Mouse (Mus musculus) urinary bladder, postnatal 36 days (tissue): ENCODE data around the gene Kpna7.
A peak's percentile ranks its signal among the peaks of the same experiment; 100 is the strongest.
"Not testable (repeated sequence)": the region's sequence is repeated elsewhere in the genome, so short reads cannot be mapped to it uniquely, and the experiment has no call there.

Source experiments
- DNase-seq, 2 experiments: peaks; one replicate each; pipeline ENCODE4 v3.0.0; 2022; ENCODE audit warnings: low spot score in 2 of 2, mixed read lengths in 1 of 2

Gene Kpna7

DNA sequence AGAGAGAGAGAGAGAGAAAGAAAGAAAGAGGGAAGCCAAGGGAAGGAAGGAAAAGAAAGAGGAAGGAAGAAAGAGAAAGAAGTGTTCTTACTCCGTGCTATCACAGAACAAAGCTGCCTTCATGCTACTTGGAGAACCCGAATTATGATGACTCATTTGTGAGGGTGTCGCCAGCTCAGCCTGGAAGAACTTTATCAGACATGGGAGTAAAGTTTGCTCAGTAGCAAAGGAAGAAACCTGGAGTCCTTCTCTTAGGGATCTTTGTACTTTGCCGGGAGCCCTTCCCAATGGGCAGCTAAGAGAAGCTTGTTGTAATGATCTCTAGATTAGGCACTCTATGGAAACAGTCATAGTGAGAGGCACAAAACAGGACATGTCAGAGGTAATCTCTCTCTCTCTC is 18.9 kb upstream of the Kpna7 start:
- no peak for DNase-seq

- DNase-seq: not testable (repeated sequence)
These were observed 17.6 kb upstream of the Kpna7 start for GRCm38 (mm10) chr5:145101451-145101850.

GRCm38 (mm10) chr5:145100960-145101359 is 17.1 kb upstream of the Kpna7 start:
- no peak for DNase-seq

- no peak for DNase-seq
These were observed 14.6 kb upstream of the Kpna7 start for GRCm38 (mm10) chr5:145098340-145098821.

- DNase-seq: no peak
These were observed 12.4 kb upstream of the Kpna7 start for GRCm38 (mm10) chr5:145096195-145096594.

GRCm38 (mm10) chr5:145089878-145090277 is 6.0 kb upstream of the Kpna7 start:
- no peak for DNase-seq

DNA sequence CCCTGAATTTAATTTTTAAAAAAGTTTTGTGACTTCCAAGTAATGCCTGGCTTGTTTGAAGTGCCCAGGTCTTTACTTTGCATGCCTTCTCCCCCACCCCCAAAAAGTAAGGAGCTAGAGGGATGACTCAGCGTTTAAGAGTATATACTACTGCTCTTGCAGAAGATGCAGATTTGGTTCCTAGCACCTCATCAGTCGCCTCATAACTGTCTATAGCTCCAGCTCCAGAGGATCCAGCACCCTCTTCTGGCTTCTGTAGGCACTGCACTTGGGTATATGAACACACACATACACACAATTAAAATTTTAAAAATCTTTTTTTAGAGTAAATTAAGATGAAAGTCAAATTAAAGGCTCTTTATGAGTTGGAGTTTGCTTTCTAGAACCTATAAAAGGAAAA is 4.4 kb upstream of the Kpna7 start:
- no peak for DNase-seq

GRCm38 (mm10) chr5:145084822-145085221 is 992 bp upstream of the Kpna7 start:
- DNase-seq: no peak

DNA sequence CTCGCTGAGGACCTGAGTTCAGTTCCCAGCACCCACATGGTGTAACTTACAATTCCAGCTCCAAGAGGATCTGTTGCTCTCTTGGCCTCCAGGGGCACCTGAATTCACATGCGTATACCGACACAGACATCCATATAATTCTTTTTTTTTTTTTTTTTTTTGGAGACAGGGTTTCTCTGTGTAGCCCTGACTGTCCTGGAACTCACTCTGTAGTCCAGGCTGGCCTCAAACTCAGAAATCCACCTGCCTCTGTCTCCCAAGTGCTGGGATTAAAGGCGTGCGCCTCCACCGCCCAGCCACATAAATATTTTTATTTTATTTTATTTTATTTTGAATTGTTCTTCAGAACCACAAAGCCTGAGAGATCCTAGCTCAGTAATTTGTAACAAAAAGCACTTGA is 629 bp downstream of the Kpna7 start:
- not testable (repeated sequence) for DNase-seq

- DNase-seq: peak; percentile 52 to 65
These were observed 1.8 kb downstream of the Kpna7 start for GRCm38 (mm10) chr5:145081866-145082613.

GRCm38 (mm10) chr5:145075081-145075480 is 8.7 kb downstream of the Kpna7 start:
- DNase-seq: no peak

GRCm38 (mm10) chr5:145071342-145071741 is 12.5 kb downstream of the Kpna7 start:
- DNase-seq: no peak

DNA sequence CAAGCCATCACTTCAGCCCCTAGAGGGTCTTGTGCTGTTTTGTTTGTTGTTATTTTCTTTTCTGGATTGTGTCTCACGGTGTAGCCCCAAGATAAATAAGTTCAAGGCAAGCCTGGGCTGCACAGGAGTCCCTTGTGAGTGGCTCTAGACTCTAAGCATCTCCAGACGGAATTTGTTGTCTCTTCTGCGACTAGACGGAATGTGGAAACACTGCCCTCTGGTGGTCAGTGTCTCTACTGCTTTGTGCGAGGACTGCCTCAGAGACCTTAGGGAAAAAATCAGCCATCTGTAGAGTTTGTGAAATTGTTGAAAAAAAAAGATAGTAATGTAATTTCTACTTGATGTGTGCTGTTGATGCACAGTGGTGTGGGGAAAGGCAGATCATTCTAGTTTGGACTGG is 14.1 kb downstream of the Kpna7 start:
- DNase-seq: peak; percentile 57 to 67

DNA sequence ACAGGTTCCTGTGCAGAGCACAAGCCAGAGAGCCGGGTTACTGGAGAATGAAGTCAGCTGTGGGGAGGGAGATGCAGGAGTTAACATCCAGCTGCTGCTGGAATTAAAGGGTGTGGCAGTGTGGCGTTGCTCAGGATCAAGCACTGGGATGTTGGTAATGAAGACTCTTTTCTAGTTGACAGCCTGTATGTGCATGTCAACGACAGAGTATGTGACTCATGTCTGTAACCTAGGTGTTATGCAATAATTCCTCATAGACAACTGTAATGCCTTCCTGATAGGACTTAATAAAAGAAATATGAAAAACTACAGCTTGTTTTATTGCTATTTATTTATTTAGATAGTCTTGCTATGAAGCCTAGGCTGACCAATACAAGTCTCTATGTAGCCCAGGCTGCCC is 15.0 kb downstream of the Kpna7 start:
- no peak for DNase-seq

- DNase-seq: no peak
These were observed 19.0 kb downstream of the Kpna7 start for GRCm38 (mm10) chr5:145064765-145065340.

- no peak for DNase-seq
These were observed 24.3 kb downstream of the Kpna7 start for GRCm38 (mm10) chr5:145059524-145059923.

DNA sequence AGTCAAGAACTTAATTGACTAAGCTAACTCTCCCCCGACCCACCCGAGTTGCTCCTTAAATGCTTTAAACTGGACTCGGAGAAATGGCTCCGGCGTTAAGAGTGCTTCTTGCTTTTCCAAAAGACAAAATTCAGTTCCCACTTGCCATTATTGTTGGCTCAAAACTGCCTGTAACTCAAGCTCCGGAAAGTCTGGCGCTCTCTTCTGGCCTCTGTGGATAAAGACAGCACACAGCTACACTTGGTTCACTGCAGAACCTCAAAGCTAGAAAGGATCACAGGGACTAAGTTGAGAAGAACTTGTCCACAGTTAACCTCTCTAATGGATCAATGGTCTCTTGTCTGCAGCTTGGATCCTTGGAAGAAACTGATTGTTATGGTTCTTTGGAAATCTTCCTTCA is 25.1 kb downstream of the Kpna7 start:
- DNase-seq: no peak

DNA sequence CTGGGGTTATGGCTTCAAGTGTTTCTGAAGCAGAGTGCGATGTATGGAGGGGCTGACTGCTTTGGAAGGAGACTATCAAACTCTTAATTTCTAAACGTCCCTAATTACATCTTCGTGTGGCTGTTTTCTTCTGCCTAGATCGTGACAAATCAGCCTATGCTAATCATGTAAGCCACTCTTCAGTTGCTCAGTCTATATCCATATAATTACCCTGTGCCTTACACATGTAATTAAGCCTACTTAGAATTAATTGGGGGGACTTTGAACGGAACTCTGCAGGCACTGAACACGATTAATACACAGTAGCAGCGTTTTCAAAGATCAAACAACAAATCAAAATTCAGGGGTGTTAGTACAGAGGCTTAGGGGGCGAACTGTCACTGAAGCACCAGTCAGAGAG is 25.9 kb downstream of the Kpna7 start:
- no peak for DNase-seq

- DNase-seq: not testable (repeated sequence)
These were observed 29.6 kb downstream of the Kpna7 start for GRCm38 (mm10) chr5:145054187-145054586.

- DNase-seq: not testable (repeated sequence)
These were observed 41.1 kb downstream of the Kpna7 start, which contains the start of gene 1700018F24Rik for GRCm38 (mm10) chr5:145042690-145043089. Gene 1700018F24Rik (plus strand): TSS chr5:145042990.

DNA sequence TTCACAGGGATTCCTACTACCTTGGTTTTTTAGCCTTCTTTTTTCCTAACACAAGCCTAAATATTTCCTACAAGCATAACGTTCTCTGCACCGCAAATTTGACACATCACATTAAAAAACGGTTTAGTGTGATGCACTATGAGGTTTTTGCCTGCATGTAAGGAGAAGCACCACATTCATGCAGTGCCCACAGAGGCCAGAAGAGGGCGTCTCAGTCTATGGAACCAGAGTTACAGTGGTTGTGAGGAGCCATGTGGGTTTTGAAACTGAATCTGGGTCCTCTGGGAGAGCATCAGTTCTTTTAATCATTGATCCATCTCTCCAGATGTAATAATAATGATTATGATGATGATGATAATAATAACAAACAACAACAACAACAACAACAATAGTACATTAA is 42.2 kb downstream of the Kpna7 start:
- no peak for DNase-seq

DNA sequence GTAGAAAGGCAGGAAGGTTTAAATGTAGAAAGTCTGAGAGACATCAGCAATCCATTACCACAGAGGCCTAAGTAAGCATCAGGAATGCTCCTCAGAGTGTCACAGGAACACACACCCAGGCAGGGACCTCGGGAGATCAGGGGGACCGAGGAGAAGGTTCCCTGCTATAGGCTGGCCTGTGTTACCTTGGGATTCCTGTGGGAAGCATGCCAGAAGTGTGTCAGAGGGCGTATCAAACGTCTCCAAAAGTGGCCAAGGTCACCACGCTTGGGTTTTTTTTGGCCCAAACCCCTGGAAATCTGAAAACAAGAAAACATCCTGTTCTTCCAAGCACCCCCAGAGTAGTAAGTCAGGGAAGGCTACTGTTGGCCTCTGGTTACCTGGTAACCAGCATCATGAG is 51.4 kb downstream of the Kpna7 start, which contains the start of gene Gm4871:
TSS of gene Gm4871 (minus strand) at position 364 of the 400 bp plus-strand sequence.
- not testable (repeated sequence) for DNase-seq

GRCm38 (mm10) chr5:145030476-145030875 is 53.4 kb downstream of the Kpna7 start:
- DNase-seq: not testable (repeated sequence)
